Mouse (Mus musculus): ENCODE data around the gene Myo1c. TPM values are rescaled to one million over a fixed set of nuclear protein-coding genes. Genes with fewer than 3 reads are reported as not detected.

Myo1c gene
- 24.2 and 28.2 TPM in 2 replicates for polyA plus RNA-seq (2016; fragmentation: Nextera tagmentation; extraction: Ambion mirVana)

DNA sequence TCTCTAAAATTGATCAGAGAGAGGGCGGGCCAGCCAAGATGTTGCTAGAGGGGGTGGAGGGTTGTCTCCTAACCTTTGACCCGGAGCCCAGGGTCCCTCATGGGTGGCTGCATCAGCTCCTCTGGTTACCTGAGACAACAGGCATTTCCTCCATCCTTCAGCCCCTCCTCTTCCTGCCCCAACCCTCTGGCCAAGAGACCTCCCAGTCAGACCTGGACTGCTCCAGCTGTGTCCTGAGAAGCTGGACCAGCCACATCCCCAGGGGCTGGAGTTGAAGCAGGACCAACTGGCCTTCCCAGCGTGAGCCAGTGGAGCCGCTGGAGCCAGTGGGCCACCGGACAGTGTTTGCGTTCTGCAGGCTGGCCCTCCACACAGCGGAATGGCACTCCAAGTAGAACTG is at the start of gene Myo1c:
TSS of gene Myo1c (plus strand) at position 194 of the 400 bp plus-strand sequence.
- 72% methylated on average over 7 of the region's 7 CpGs for WGBS

DNA sequence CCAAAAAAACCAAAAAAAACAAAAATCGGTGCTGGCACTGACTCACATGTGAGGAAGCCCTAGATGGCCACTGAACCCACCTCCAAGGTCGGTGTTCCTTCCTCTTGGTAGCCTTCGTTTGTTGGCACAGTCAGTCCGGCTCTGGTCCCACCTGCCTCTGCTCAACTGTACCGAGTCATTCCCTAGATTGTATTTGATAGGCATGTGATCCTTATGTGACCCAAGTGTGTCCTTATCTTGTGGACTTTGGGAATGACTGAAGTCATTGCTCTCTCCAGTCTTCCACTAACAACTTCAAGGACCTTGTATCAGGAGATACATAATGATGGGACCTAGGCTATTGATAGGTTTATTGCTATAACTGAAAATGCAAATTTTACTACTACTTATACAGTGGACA is 45.5 kb upstream of the Myo1c start:
- Histone ChIP-seq H3K4me1 (replicated peaks) (no peaks in the 10 kb centered on the region), H3K4me3 (replicated peaks) (no peak overlapping the region), H3K9me3 (no peaks in the 10 kb centered on the region), H3K36me3 (peaks cover 93% of the 10 kb centered on the region), H3K27ac (no peak overlapping the region), H3K27me3 (no peaks in the 10 kb centered on the region), H3K4me2 (no peak overlapping the region), H3K9ac (replicated peaks) (no peak overlapping the region)
- no peak for ATAC-seq (ENCODE audit: insufficient number of reproducible peaks, insufficient read depth, low FRiP score, low TSS enrichment, low read depth)
- WGBS: 89% methylated on average over 5 of the region's 5 CpGs

More for the DNA sequence above, at the start of gene Myo1c:
- H3K27ac ChIP-seq: peak within 1 kb of the TSS; percentile 56; the same call in 1 of the 2 replicates
- peaks cover 39% of the 10 kb centered on the region for H3K4me1 ChIP-seq (replicated peaks)
- ATAC-seq (ENCODE audit: insufficient number of reproducible peaks, insufficient read depth, low FRiP score, low TSS enrichment, low read depth): no peak
- H3K4me3 ChIP-seq (replicated peaks): peak within 1 kb of the TSS; percentile 65
- peaks cover 35% of the 10 kb centered on the region for H3K27me3 ChIP-seq
- H3K4me2 ChIP-seq: peak within 1 kb of the TSS; percentile 86
- H3K36me3 ChIP-seq: peaks cover 6% of the 10 kb centered on the region; the same call in 1 of the 2 replicates
- peak within 1 kb of the TSS; percentile 72 for H3K9ac ChIP-seq (replicated peaks)
- no peaks in the 10 kb centered on the region for H3K9me3 ChIP-seq

GRCm38 (mm10) chr11:75605318-75605717 is 45.0 kb upstream of the Myo1c start:
- Histone ChIP-seq H3K36me3 (peaks cover 93% of the 10 kb centered on the region), H3K4me2 (no peak overlapping the region), H3K4me1 (replicated peaks) (no peaks in the 10 kb centered on the region), H3K4me3 (replicated peaks) (no peak overlapping the region), H3K9me3 (no peaks in the 10 kb centered on the region), H3K27ac (no peak overlapping the region), H3K27me3 (no peaks in the 10 kb centered on the region), H3K9ac (replicated peaks) (no peak overlapping the region)
- WGBS: 36% methylated on average over 1 of the region's 1 CpGs
- no peak for ATAC-seq (ENCODE audit: insufficient number of reproducible peaks, insufficient read depth, low FRiP score, low TSS enrichment, low read depth)

DNA sequence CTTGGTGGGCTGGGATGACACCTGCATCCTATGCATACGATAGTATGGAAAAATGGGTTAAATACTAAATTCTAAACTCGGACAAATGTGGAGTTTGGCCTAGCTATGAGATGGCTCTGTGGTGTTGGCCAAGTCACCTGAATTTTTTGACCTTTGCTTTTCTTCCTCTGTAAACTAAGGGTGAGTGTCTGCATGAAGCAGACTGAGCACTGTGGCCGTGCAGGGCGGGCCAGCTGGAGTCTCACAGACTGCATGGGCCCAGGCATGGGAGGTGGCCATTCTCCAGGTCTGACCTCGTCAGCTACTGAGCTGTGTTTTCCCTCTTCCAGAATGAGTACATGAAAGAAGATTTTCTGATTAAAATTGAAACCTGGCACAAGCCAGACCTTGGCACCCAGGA is 41.5 kb upstream of the Myo1c start:
- H3K27me3 ChIP-seq: no peaks in the 10 kb centered on the region
- H3K9ac ChIP-seq (replicated peaks): no peak overlapping the region
- no peaks in the 10 kb centered on the region for H3K9me3 ChIP-seq
- H3K36me3 ChIP-seq: peaks cover 91% of the 10 kb centered on the region
- WGBS: 89% methylated on average over 5 of the region's 5 CpGs
- no peak overlapping the region for H3K4me3 ChIP-seq (replicated peaks)
- no peak overlapping the region for H3K4me2 ChIP-seq
- no peak overlapping the region for H3K27ac ChIP-seq
- no peaks in the 10 kb centered on the region for H3K4me1 ChIP-seq (replicated peaks)
- no peak for ATAC-seq (ENCODE audit: insufficient number of reproducible peaks, insufficient read depth, low FRiP score, low TSS enrichment, low read depth)

- WGBS: 89% methylated on average over 2 of the region's 2 CpGs
- peaks cover 90% of the 10 kb centered on the region for H3K36me3 ChIP-seq
- no peak for ATAC-seq (ENCODE audit: insufficient number of reproducible peaks, insufficient read depth, low FRiP score, low TSS enrichment, low read depth)
Measured at GRCm38 (mm10) chr11:75610021-75610420, 40.3 kb upstream of the Myo1c start.

DNA sequence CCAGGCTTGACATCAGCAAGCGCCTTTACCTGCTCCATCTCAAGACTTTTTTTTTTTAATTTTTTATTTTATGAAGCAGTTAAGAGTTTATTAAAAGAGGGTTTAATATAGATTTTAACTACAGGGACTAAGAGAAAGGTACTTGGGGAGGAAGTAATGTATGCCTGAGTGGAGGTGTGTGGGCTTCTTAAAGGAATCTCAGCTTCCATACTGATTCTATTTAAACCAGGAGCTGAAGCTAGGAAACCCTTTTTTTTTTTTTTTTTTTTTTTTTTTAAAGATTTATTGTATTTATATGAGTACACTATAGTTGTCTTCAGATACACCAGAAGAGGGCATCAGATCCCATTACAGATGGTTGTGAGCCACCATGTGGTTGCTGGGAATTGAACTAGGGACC is 35.5 kb upstream of the Myo1c start:
- H3K27me3 ChIP-seq: no peaks in the 10 kb centered on the region
- no peak overlapping the region for H3K9ac ChIP-seq (replicated peaks)
- no peaks in the 10 kb centered on the region for H3K4me1 ChIP-seq (replicated peaks)
- no peak overlapping the region for H3K4me3 ChIP-seq (replicated peaks)
- no peak overlapping the region for H3K27ac ChIP-seq
- H3K9me3 ChIP-seq: no peaks in the 10 kb centered on the region
- H3K4me2 ChIP-seq: no peak overlapping the region
- 97% methylated on average over 1 of the region's 1 CpGs for WGBS
- H3K36me3 ChIP-seq: peaks cover 83% of the 10 kb centered on the region
- no peak for ATAC-seq (ENCODE audit: insufficient number of reproducible peaks, insufficient read depth, low FRiP score, low TSS enrichment, low read depth)

More at GRCm38 (mm10) chr11:75610021-75610420, 40.3 kb upstream of the Myo1c start:
- H3K27ac ChIP-seq: no peak overlapping the region
- no peak overlapping the region for H3K9ac ChIP-seq (replicated peaks)
- no peaks in the 10 kb centered on the region for H3K4me1 ChIP-seq (replicated peaks)
- H3K9me3 ChIP-seq: no peaks in the 10 kb centered on the region
- H3K27me3 ChIP-seq: no peaks in the 10 kb centered on the region
- H3K4me2 ChIP-seq: no peak overlapping the region
- no peak overlapping the region for H3K4me3 ChIP-seq (replicated peaks)

- 81% methylated on average over 2 of the region's 2 CpGs for WGBS
- Histone ChIP-seq H3K27me3 (no peaks in the 10 kb centered on the region), H3K4me1 (replicated peaks) (no peaks in the 10 kb centered on the region), H3K27ac (no peak overlapping the region), H3K9ac (replicated peaks) (no peak overlapping the region), H3K9me3 (no peaks in the 10 kb centered on the region), H3K4me2 (no peak overlapping the region), H3K36me3 (peaks cover 83% of the 10 kb centered on the region), H3K4me3 (replicated peaks) (no peak overlapping the region)
- no peak for ATAC-seq (ENCODE audit: insufficient number of reproducible peaks, insufficient read depth, low FRiP score, low TSS enrichment, low read depth)
Measured at GRCm38 (mm10) chr11:75615556-75615955, 34.7 kb upstream of the Myo1c start.

DNA sequence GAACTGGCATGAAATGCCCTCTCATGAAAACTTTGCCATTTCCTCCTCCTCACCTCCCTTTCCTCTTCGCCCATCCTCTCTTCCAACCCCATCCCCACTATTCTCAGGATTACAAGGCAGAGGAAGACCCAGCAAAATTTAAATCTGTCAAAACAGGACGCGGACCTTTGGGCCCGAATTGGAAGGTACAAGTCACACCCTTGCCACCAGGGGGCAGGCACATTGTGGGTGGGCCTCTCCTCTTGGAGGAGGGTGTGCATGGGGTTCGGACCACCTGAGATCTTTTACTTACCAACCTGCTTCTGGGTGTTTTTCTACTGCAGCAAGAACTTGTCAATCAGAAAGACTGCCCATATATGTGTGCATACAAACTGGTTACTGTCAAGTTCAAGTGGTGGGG is 31.2 kb upstream of the Myo1c start:
- Histone ChIP-seq H3K9me3 (no peaks in the 10 kb centered on the region), H3K4me3 (replicated peaks) (no peak overlapping the region), H3K36me3 (peaks cover 77% of the 10 kb centered on the region), H3K27ac (no peak overlapping the region), H3K9ac (replicated peaks) (no peak overlapping the region), H3K27me3 (no peaks in the 10 kb centered on the region), H3K4me2 (no peak overlapping the region), H3K4me1 (replicated peaks) (no peaks in the 10 kb centered on the region)
- WGBS: 82% methylated on average over 5 of the region's 5 CpGs
- ATAC-seq (ENCODE audit: insufficient number of reproducible peaks, insufficient read depth, low FRiP score, low TSS enrichment, low read depth): no peak

- H3K4me2 ChIP-seq: no peak overlapping the region
- H3K4me1 ChIP-seq (replicated peaks): no peaks in the 10 kb centered on the region
- H3K9ac ChIP-seq (replicated peaks): no peak overlapping the region
- H3K36me3 ChIP-seq: peaks cover 78% of the 10 kb centered on the region
- no peak overlapping the region for H3K4me3 ChIP-seq (replicated peaks)
- H3K27me3 ChIP-seq: no peaks in the 10 kb centered on the region
- no peak for ATAC-seq (ENCODE audit: insufficient number of reproducible peaks, insufficient read depth, low FRiP score, low TSS enrichment, low read depth)
- 92% methylated on average over 12 of the region's 12 CpGs for WGBS
- no peak overlapping the region for H3K27ac ChIP-seq
- H3K9me3 ChIP-seq: no peaks in the 10 kb centered on the region
Measured at GRCm38 (mm10) chr11:75620136-75620780, 30.0 kb upstream of the Myo1c start.

DNA sequence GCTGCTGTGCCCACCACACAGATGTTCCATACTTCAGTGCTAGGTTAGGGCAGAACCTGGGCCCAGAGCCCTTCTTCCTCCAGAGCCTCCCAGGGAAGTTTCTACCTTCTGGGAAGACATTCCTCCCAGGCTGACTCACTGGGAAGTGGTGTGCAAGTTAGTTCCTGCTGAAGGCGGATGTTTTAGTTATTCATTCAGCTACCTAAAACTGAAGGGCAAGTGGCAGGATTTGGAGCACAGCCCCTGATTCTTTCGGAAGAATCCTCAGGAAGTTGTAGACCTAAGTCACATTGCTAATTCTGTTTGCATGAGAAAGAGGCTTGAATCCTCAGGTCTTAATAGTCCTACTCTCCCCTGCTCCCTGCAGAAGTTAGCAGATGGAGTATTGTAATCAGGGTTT is 28.9 kb upstream of the Myo1c start:
- Histone ChIP-seq H3K4me2 (no peak overlapping the region), H3K36me3 (peaks cover 83% of the 10 kb centered on the region), H3K4me1 (replicated peaks) (no peaks in the 10 kb centered on the region), H3K27ac (no peak overlapping the region), H3K9me3 (no peaks in the 10 kb centered on the region), H3K27me3 (no peaks in the 10 kb centered on the region), H3K9ac (replicated peaks) (no peak overlapping the region), H3K4me3 (replicated peaks) (no peak overlapping the region)
- ATAC-seq (ENCODE audit: insufficient number of reproducible peaks, insufficient read depth, low FRiP score, low TSS enrichment, low read depth): no peak
- 92% methylated on average over 2 of the region's 2 CpGs for WGBS

DNA sequence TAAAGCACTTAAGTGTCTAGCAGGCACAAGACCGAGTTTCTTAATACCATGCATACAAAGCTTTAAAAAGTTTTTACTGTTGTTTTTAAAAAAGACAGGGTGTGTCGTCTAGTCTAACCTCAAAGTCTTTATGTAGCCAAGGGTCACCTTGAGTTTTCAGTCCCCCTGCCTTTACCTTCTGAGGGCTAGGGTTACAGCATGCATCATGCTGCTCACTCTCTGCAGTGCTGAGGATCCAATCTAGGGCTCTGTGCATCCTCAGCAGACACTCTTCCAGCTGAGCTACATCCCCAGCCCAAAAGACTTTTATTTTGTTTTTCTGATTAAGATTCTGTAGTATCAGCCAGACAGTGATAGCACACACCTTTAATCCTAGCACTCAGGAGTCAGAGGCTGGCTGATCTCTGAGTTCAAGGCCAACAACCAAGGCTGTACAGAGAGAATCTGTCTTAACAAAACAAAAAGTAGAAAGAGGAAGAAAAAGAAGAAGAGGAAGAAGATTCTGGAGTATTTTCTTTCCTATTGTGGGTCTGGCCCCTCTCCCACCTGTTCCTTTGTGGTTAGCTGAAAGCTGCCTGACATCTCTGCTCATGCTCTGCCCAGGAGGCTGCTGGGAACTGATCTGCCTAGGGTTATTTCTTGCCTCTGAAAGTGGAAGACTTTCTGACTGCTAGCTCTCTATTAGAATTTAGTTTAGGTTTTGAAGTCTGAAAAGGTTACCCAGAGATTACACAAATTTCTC is 27.5 kb upstream of the Myo1c start:
- Histone ChIP-seq H3K27me3 (no peaks in the 10 kb centered on the region), H3K4me2 (no peak overlapping the region), H3K9me3 (no peaks in the 10 kb centered on the region), H3K27ac (no peak overlapping the region), H3K4me3 (replicated peaks) (no peak overlapping the region), H3K9ac (replicated peaks) (no peak overlapping the region), H3K36me3 (peaks cover 85% of the 10 kb centered on the region), H3K4me1 (replicated peaks) (no peaks in the 10 kb centered on the region)
- WGBS: 85% methylated on average over 2 of the region's 2 CpGs
- no peak for ATAC-seq (ENCODE audit: insufficient number of reproducible peaks, insufficient read depth, low FRiP score, low TSS enrichment, low read depth)
